Comparison of ENCODE assay signal across 8 mouse cellular contexts in the genomic region with DNA sequence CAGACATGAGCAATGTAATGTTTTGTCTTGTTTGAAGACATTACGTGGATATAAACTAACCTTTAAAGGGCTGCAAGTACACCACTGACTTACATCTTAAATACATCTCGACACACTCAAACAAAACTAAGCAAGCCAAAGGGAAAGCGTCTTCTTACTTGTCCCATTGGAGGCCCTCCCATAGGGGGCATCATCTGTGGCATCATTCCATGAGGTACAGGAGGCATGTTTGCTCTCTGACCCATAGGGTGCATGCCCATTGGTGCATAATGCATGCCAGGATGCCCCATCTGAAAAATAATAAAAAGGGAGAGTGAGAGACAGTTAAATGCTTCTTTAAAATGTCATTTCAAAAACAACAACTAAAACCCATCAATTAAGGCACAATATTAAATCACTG. TPM values are rescaled to one million over a fixed set of nuclear protein-coding genes. Genes with fewer than 3 reads are reported as not detected.
DNase-seq lines count a peak whose midpoint lies in the region; ATAC-seq and TF ChIP-seq lines count a peak whose summit lies in the region.

No protein-coding gene starts in this region.

- peak overlapping the region; percentile 85 for H3K4me2 ChIP-seq in heart, embryonic 13.5 days
- H3K4me2 ChIP-seq in hindbrain, postnatal 0 days (ENCODE audit: low read depth, low read length), result peak overlapping the region; percentile 65
- peak overlapping the region; percentile 64 for H3K4me2 ChIP-seq in midbrain, embryonic 14.5 days (ENCODE audit: low read length)

- H3K4me1 ChIP-seq in heart, embryonic 13.5 days, result peaks cover 31% of the 10 kb centered on the region
- no peaks in the 10 kb centered on the region for H3K4me1 ChIP-seq in ES-Bruce4 (ENCODE audit: control insufficient read depth, insufficient read depth, low read length)
- H3K4me1 ChIP-seq in hindbrain, postnatal 0 days (ENCODE audit: insufficient read depth, low read length), result 0 out of 2 replicates have a peak, but pooled peaks cover 4% of the 10 kb centered on the region
- peaks cover 12% of the 10 kb centered on the region; the same call in 1 of the 2 replicates for H3K4me1 ChIP-seq in midbrain, embryonic 14.5 days (ENCODE audit: control insufficient read depth, insufficient read depth, low read length)

- no peak for ATAC-seq in heart, embryonic 13.5 days (ENCODE audit: extremely low read depth, insufficient number of reproducible peaks, low FRiP score, low TSS enrichment)
- ATAC-seq in hindbrain, postnatal 0 days, result no peak
- ATAC-seq in midbrain, embryonic 14.5 days (ENCODE audit: low FRiP score, low TSS enrichment), result no peak

- H3K9ac ChIP-seq in heart, embryonic 13.5 days, result no peak overlapping the region
- H3K9ac ChIP-seq in ES-Bruce4 (ENCODE audit: low read depth, poor library complexity, severe bottlenecking), result peak overlapping the region; percentile 91; the same call in 1 of the 2 replicates
- no peak overlapping the region for H3K9ac ChIP-seq in hindbrain, postnatal 0 days (replicated peaks; ENCODE audit: low read length)
- H3K9ac ChIP-seq in midbrain, embryonic 14.5 days (replicated peaks; ENCODE audit: low read length), result no peak overlapping the region

- no peaks in the 10 kb centered on the region for H3K27me3 ChIP-seq in heart, embryonic 13.5 days (replicated peaks)
- no peaks in the 10 kb centered on the region for H3K27me3 ChIP-seq in ES-Bruce4 (ENCODE audit: control insufficient read depth, insufficient read depth, low read length, poor library complexity, severe bottlenecking)
- H3K27me3 ChIP-seq in hindbrain, postnatal 0 days (ENCODE audit: insufficient read depth, low read length), result no peaks in the 10 kb centered on the region
- no peaks in the 10 kb centered on the region for H3K27me3 ChIP-seq in midbrain, embryonic 14.5 days (ENCODE audit: control insufficient read depth, insufficient read depth, low read length)

- no peak for TF ChIP-seq CTCF in ES-Bruce4 (IDR thresholded peaks at IDR 0.05; ENCODE audit: low read depth, low read length)
- TF ChIP-seq CTCF in hindbrain, postnatal 0 days (IDR thresholded peaks at IDR 0.05; ENCODE audit: low read depth), result peak; percentile 28; the same call in 1 of the 2 replicates

- TF ChIP-seq EP300 in ES-Bruce4 (IDR thresholded peaks at IDR 0.05; ENCODE audit: insufficient read depth, low read depth, low read length), result no peak

- no peak for DNase-seq in heart, postnatal 25 days (ENCODE audit: low spot score)
- DNase-seq in embryo, embryonic 10 days (ENCODE audit: low spot score), result peak; percentile 25
- peak; percentile 24 for DNase-seq in hindbrain, postnatal 0 days (ENCODE audit: low spot score)
- no peak for DNase-seq in midbrain, embryonic 14.5 days
- no peak for DNase-seq in ovary, postnatal 14 days (ENCODE audit: low spot score)
- no peak for DNase-seq in spleen, adult 18-20 months

- TF ChIP-seq POLR2A in ES-Bruce4 (IDR thresholded peaks at IDR 0.05; ENCODE audit: insufficient read depth, low read length), result no peak

- H3K36me3 ChIP-seq in heart, embryonic 13.5 days, result peaks cover 37% of the 10 kb centered on the region
- peaks cover 10% of the 10 kb centered on the region for H3K36me3 ChIP-seq in ES-Bruce4 (ENCODE audit: control insufficient read depth, insufficient read depth, low read length, poor library complexity, severe bottlenecking)
- 0 out of 2 replicates have a peak, but pooled peaks cover under 1% of the 10 kb centered on the region for H3K36me3 ChIP-seq in hindbrain, postnatal 0 days (ENCODE audit: insufficient read depth, low read length)
- H3K36me3 ChIP-seq in midbrain, embryonic 14.5 days (ENCODE audit: control insufficient read depth, insufficient read depth, low read length), result peaks cover 23% of the 10 kb centered on the region; the same call in 1 of the 2 replicates

- no peak overlapping the region for H3K27ac ChIP-seq in heart, embryonic 13.5 days (replicated peaks)
- H3K27ac ChIP-seq in ES-Bruce4 (ENCODE audit: insufficient read depth, low read length), result no peak overlapping the region
- no peak overlapping the region for H3K27ac ChIP-seq in hindbrain, postnatal 0 days
- no peak overlapping the region for H3K27ac ChIP-seq in midbrain, embryonic 14.5 days (replicated peaks; ENCODE audit: low read depth, low read length)

- no peaks in the 10 kb centered on the region for H3K9me3 ChIP-seq in heart, embryonic 13.5 days
- no peaks in the 10 kb centered on the region for H3K9me3 ChIP-seq in ES-Bruce4 (replicated peaks; ENCODE audit: control insufficient read depth, insufficient read depth, low read length, poor library complexity, severe bottlenecking)
- no peaks in the 10 kb centered on the region for H3K9me3 ChIP-seq in hindbrain, postnatal 0 days (ENCODE audit: low read length)
- H3K9me3 ChIP-seq in midbrain, embryonic 14.5 days (ENCODE audit: control insufficient read depth, low read length), result no peaks in the 10 kb centered on the region

- H3K4me3 ChIP-seq in heart, embryonic 13.5 days, result peak overlapping the region; percentile 94
- peak overlapping the region; percentile 65 for H3K4me3 ChIP-seq in ES-Bruce4 (ENCODE audit: low read depth, low read length)
- peak overlapping the region; percentile 71 for H3K4me3 ChIP-seq in hindbrain, postnatal 0 days (ENCODE audit: low read length)
- H3K4me3 ChIP-seq in midbrain, embryonic 14.5 days (replicated peaks; ENCODE audit: low read depth, low read length), result peak overlapping the region; percentile 88

- 73% methylated on average over 3 of the region's 3 CpGs for WGBS in heart, embryonic 13.5 days
- 60% methylated on average over 3 of the region's 3 CpGs for WGBS in hindbrain, postnatal 0 days
- 75% methylated on average over 3 of the region's 3 CpGs for WGBS in midbrain, embryonic 14.5 days

- intact Hi-C loops in heart, postnatal 25 days (cut with DNase I), result loop anchor here (5.0 to 10.0 kb wide), 2 partner anchors 448 to 765 kb away; a partner anchor contains a TSS

RNA-seq across cellular contexts. Expression of a gene that starts 1.3 kb away (rescaled TPM):
- polyA plus RNA-seq in heart, embryonic 13.5 days (2015; fragmentation: Nextera tagmentation; extraction: Ambion mirVana), result 84.3 and 93.7 TPM in 2 replicates
- 10 to 100 TPM; 30.0 to 31.4 TPM for total RNA-seq in heart, postnatal 25 days (2021)
- polyA plus RNA-seq in ES-Bruce4 (2011; ENCODE audit: insufficient read depth, insufficient read length, low read depth, missing spikeins), result 222 and 252 TPM in 2 replicates
- 45.4 and 50.2 TPM in 2 replicates for total RNA-seq in hindbrain, postnatal 0 days (2014; rRNA removed)
- polyA plus RNA-seq in hindbrain, postnatal 0 days (2015; fragmentation: Nextera tagmentation; extraction: Ambion mirVana), result 99.3 and 100 TPM in 2 replicates
- 126 and 139 TPM in 2 replicates for polyA plus RNA-seq in midbrain, embryonic 14.5 days (2014; fragmentation: Nextera tagmentation; extraction: Ambion mirVana)

RNA-seq across cellular contexts. Expression of a gene that starts 1.7 kb away (rescaled TPM):
- 32.6 and 33.5 TPM in 2 replicates for polyA plus RNA-seq in heart, embryonic 13.5 days (2015; fragmentation: Nextera tagmentation; extraction: Ambion mirVana)
- 10 to 100 TPM; 10.8 to 15.8 TPM for total RNA-seq in heart, postnatal 25 days (2021)
- 60.9 and 63.2 TPM in 2 replicates for polyA plus RNA-seq in ES-Bruce4 (2011; ENCODE audit: insufficient read depth, insufficient read length, low read depth, missing spikeins)
- 25.2 and 27.3 TPM in 2 replicates for total RNA-seq in hindbrain, postnatal 0 days (2014; rRNA removed)
- 22.3 and 22.7 TPM in 2 replicates for polyA plus RNA-seq in hindbrain, postnatal 0 days (2015; fragmentation: Nextera tagmentation; extraction: Ambion mirVana)
- polyA plus RNA-seq in midbrain, embryonic 14.5 days (2014; fragmentation: Nextera tagmentation; extraction: Ambion mirVana), result 34.2 and 39.9 TPM in 2 replicates

Comparison
In these comparisons a context has a peak if more than half of its experiments do, and no peak if none do; other contexts are left out.
1. DNase-seq: peak in embryo, embryonic 10 days (single experiment) and hindbrain, postnatal 0 days (single experiment); none in heart, postnatal 25 days (single experiment), midbrain, embryonic 14.5 days (single experiment), ovary, postnatal 14 days (single experiment) and spleen, adult 18-20 months (0 of 2).
2. Peak in every context shown above with its lines, with median percentiles within 50 percentile points of each other: H3K4me2 ChIP-seq and H3K4me3 ChIP-seq.